Mouse (Mus musculus): ENCODE measurements around the gene Mta3.
"Not testable (repeated sequence)": the region's sequence is repeated elsewhere in the genome, so short reads cannot be mapped to it uniquely, and the experiment has no call there.

Gene Mta3

DNA sequence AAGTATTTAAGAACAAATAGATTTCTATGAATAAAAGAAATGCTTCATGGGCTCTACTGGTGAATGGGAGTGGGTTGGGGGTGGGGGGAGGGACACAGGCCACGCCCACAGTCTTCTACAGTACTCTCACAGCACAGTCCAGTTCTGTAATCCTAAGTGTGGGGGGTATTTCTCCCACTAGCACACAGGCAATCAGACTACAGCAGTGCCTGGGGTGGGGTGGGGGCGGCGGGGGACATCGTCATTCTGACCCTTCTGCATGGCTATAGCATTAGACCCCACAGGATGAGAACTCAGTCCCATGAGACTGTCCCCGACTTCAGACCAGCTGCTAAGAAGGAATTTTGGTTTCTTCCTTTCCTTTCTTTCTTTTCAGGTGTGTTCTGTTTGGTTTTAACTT, 143.8 kb downstream of the Mta3 start:
- no peak for DNase-seq (ENCODE audit: low read depth)

DNA sequence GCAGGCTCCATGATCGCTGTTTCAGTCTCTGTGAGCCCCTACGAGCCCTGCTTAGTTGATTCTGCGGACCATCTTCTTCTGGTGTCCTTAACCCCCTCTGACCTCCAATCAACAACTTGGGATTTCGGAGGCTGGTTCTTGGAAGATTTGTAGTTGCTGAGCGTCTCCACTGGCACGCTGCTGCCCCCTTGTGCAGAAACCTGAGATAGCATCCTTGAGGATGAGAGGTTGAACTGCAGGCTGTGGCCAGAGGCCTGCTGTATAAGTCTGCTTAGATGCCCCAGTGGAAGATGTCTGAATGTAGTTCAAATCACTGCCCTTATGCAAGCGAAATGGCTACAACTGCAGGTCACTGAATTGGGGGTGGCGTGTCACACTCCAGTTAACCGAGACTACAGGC, 144.5 kb downstream of the Mta3 start:
- peak; percentile 88 for DNase-seq (ENCODE audit: low read depth)

DNA sequence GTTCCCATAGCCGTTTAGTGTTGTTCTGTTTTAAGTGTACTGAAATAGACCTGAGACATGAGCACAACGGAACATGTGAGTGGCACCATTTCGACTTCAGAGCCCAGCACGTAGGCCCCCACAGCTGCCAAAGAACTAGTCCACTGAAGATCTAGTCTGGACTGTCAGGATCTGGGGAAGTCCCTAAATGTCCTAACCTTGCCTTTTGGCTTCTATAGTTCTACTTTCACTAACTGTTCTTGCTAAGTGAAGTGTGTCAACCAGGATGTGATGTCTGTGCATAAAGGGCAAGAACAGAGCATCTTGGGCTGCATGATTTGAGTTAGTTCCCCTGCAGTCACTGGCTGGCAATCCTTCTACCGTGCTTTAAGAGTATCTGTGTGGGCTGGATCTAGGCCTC, 144.9 kb downstream of the Mta3 start:
- DNase-seq (ENCODE audit: low read depth): no peak

DNA sequence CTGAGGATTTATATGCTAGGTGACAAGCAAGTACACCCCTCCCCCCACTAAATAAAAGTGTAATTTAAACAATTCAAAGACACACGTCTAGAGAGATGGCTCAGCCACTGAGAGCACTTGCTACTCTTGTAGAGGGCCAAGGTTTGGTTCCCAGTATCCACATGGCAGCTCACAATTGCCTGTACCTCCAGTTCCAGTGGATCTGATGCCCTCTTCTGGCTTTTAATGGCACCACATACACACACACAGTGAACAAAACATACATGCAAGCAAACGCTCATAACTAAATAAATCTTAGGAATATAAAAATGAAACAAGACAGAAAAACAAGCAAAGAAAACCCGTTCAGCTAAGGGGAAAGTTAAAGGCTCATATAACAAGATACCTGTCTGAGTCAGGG, 147.9 kb downstream of the Mta3 start:
- no peak for DNase-seq (ENCODE audit: low read depth)

DNA sequence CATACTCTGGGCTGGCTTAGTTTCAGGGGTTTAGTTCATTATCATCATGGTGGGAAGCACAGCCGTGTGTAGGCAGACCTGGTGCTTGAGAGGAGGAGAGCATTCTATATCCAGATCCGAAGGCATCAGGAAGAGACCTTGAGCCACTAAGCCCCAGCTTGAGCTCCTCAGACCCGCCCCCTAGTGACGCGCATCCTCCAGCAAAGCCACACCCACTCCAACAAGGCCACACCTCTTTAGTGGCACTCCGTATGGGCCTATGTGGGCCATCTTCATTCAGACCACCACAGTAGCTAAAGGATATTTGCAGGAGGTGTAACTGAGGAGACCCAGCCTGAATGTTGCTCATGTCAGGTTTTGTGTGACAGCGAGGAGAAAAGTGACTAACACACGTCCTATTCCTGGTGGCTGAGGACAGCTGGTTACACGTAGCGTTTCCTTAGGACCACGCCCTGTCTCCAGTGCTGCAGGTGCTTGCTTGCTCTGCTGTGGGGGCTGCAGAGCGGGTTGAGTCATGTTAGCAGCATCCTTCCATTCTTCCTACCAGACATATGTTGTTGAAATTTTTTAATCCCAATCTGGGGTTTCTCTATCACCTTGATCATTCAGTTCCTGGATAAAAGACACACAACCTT, 148.4 kb downstream of the Mta3 start:
- DNase-seq (ENCODE audit: low read depth): peak; percentile 49

DNA sequence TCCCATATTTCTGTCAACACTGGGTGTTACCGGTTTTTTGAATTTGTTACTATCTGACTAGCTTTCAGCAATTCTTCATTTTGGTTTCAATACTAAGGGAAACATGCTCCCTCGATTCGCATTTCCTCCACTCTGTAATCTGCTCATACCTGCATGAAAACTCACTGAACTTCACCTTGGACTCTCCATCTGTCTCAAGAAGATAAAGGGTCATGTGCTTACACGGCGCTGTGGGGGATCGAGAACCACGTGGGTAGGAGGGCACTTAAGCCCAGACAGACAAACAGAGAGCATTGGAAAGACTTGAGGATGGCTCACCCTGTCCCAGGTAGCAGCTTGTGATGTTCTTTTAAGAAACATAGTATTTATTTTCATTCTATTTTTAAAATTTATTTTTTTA, 152.4 kb downstream of the Mta3 start:
- no peak for DNase-seq (ENCODE audit: low read depth)

DNA sequence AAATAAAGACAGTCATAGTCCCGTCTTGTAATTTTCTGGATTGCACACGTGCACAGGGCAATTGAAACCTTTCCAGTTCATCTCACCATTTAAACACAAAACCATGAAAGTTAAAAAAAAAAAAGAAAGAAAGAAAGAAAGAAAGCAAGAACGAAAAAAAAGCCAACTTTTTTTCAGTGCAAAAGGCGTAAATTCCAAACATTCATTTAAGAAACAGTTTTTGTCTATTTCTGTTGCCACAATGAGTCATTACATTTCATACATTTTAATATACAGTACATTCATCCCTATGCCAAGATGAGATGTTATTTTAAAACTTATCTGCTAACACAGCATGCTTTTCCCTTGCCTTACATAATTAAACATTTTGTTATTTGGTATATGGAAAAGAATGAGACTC, 153.7 kb downstream of the Mta3 start:
- no peak for DNase-seq (ENCODE audit: low read depth)

DNA sequence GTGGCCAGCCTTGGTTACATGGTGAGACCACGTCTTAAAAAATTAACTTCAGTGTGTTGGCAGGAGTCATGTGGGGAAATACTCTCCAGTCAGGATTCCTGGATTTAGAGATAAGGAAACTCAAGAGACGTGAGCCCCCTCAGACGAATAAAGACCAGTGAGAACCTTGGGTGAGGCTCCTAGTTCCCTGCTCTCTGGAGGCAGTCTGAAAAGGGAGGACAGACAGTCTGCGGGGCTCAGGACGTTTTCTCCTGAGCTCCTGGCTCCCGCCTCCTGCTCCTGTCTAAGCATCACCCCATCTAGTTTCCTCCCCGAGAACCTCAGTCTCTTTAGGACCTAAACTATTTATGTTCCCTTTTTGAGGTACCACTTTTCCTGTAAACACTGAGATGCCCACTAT, 154.3 kb downstream of the Mta3 start:
- DNase-seq (ENCODE audit: low read depth): no peak

DNA sequence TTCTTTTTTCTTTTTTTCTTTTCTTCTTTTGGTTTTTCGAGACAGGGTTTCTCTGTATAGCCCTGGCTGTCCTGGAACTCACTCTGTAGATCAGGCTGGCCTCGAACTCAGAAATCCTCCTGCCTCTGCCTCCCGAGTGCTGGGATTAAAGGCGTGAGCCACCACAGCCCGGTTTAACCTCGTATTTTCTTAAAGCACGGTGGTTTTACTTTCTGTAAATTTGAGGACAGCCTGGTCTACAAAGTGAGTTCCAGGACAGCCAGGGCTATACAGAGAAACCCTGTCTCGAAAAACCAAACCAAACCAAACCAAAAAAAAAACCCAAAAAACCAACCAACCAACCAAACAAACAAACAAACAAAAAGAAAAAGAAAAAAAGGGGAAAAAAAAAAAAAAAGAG, 155.0 kb downstream of the Mta3 start:
- not testable (repeated sequence) for DNase-seq (ENCODE audit: low read depth)

DNA sequence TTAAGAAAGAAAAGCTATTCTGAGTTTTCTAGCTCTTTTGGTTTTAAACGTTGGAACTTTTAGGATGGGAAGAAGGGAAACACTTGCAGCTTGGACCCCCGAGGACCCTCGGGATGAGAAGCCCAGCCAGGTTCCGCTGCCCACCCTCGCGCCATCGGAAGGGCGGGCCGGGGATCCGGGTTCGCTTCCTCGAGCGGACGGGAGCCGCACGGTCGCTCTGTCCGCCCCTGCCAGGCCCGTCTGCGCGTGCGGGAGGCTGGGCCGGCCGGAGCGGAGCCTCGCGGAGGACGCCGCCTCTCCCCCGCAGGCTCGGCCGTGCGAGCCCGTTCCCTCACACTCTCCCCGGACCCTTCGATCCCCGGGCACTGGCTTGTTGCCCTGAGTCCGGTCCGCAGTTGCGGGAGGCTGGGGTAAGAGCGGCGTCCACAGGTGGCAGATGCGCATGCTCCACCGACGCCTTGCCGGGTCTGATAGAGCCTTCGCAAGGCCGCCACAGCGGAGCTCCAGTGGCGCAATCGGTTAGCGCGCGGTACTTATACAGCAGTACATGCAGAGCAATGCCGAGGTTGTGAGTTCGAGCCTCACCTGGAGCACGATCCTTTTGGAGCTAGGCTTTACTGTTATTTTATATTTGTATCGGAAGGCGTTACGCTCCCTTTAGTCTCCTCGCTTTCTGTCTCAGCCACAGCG, 155.6 kb downstream of the Mta3 start:
- DNase-seq (ENCODE audit: low read depth): peak; percentile 97

DNA sequence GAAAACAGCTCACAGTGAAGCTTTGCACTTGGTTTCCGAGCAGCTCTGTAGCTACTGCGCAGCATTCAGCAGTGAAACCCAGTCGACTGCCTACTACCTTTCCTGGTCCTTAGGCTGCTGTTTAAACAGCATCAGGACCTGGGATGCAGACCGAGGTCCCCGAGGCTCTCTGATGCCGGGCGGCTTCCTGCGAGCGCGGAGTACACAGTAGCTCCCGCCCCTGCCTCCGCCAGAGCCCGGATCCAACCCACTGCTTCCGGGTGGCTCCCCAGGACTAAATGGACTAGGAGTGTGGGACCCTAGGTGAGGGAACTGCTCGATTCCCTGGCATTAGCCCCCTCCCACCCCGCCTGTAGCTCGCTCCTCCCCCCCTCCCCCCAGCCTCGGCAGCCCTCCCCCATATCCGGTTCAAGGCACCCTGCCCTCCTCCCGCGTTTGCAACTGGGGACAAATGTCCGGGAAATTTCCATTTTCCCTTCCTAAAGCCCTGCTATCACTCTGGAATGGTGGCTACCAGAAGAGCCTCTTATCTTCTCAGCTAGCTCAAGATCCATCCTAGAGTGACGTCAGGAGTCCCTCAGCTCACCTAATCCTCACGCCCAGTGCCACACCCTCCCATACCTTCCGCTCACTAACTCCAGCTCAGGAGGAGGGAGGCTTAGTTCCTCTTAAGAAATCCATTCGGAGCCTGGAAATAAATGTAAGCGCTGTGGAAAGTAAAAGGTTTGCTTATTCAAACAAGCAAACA, 156.3 kb downstream of the Mta3 start:
- DNase-seq (ENCODE audit: low read depth): peak; percentile 81

DNA sequence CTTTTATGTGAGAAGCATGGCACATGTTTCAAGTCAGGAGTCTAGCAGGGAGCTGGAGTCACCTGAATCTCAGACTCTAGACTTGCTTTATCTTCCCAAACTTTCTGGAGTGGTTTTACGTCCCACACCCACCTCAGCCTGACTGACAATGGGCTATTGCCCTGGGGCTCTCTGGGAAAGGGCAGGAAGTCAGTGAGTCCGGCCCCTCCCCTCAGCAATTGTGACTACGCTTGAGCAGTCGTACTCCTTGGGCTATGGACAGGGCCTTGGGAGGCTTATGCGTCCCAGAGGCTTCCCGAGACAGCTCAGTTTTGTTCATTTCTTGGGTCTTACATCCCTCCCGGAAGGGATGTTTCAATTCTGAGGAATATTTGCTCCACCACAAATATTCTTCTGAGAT, 159.4 kb downstream of the Mta3 start:
- no peak for DNase-seq (ENCODE audit: low read depth)

DNA sequence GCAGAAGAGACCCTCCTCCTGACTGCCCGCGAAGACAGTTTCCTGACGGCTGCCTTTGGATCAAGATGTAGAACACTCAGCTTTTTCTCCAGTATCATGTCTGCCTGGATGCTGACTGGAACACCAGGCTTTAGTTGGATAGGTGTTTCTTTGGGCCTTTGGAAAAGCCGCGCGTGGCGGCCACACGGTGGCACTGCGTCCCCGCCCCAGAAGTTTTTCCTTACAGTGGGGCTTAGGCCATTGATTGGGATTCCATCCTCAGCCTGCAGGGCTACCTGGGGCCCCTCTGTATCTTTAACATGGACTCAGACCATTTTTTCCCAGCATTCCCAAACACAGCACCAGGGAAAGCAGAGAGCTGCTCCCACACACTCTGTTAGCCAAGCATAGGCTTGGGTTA, 160.6 kb downstream of the Mta3 start:
- DNase-seq (ENCODE audit: low read depth): no peak

DNA sequence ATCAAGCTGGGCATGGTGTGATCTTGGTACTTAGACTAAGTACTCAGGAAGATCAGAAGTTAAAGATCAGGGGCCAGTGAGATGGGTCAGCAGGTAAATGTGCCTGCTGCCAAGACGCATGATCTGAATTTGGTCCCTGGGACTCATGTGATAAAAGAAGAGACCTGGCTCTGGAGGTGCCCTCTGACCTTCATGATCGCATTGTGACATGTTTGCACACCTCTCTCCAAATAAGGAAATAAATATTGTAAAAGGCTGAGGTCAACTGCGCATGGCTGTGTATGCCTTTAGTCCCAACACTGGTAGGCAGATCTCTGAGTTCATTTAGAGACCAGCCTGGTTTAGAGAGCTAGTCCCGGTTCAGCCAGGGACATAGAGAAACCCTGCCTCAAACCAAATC, 164.4 kb downstream of the Mta3 start:
- DNase-seq (ENCODE audit: low read depth): no peak
